Mouse (Mus musculus) CD4-positive, CD25-positive, alpha-beta regulatory T cell, adult 4 months (primary cell): Measurements from ENCODE around the gene Opcml. TPM values are rescaled to one million over a fixed set of nuclear protein-coding genes. Genes with fewer than 3 reads are reported as not detected.

Source experiments
- ATAC-seq: one replicate; pipeline ENCODE4 v1.8.0; 2017
- polyA plus RNA-seq, 2 experiments: library from polyadenylated mRNA; unstranded; fragments of 100-300 nt; shearing (Covaris generic); gene quantifications; one replicate each; pipeline ENCODE4 v1.2.1; 2017

Opcml gene
- polyA plus RNA-seq, 2 experiments from 2014 or later, result not detected

DNA sequence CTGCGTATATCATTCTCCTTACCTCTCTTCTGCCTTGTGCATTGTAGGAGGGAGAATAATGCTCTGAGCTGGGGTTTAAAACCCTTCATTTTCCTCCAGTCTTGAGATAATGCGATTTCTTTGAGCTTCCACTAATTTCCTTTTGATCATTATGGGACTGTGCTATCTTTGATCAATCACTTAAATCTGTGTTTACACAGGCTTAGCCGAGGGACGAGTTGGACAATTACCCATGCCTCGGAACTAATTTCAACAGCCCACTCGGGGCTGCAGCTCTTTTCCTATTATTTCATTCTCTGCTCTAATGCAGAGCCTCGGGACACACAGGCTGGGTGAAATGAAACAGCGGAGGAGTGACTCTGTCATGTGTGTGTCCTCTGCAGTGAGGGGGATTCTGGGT is 220.9 kb downstream of the Opcml start:
- ATAC-seq, result no peak

DNA sequence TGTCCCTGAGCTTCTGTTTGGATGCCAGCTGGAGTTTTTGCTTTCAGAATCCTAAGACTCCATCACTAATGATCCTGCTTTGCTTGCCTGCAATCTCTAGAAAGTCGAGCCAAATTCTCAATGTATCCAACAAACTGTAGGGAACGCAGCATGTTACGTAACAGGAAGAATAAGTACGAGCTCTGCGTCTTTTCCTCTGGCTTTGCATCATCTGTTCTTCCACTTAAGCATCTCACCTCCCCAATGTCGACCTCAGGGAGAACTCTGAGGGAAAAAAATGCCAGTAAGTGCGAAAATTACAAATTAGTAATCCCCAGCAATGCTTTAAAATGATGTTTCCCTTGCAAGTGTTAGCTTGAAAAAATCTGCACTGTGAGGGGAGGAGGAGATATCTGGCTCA is 222.1 kb downstream of the Opcml start:
- no peak for ATAC-seq

DNA sequence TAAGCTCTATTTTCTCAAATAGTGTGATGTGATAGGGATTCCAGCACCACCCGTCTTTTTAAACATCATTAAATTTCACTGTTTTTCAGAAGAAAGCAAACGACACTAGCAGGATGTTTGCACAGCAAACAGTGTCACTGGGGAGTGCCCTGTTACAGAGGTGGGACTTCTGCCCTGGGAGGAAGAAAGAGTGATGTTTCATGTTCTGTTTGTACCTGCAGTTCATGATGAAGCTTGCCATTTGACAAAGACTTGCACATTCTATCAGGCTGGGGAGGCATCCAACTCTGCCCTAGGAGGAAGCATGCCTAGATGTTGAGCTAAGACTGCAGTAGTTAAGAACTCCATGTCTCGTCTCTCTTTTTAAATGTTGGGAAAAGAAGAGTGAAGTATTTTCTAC is 222.6 kb downstream of the Opcml start:
- no peak for ATAC-seq

DNA sequence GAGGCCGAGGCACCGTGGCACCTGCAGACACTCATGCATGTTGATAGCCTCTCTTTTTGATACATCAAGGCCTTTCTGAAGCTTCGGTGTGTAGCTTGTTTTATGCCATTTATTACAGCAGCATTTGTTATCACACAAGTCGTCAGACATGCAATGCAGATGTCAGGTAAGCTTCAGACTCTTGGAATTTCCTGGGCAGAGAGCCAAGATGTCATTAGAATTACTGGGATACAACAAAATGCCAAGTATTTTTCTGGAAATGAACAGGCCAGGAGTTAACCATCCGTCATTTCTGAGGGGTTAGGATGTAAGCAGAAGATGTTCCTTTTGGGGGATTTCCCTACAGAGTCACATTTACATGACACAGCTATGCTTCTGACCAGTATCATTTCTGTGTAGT is 237.6 kb downstream of the Opcml start:
- ATAC-seq, result no peak

DNA sequence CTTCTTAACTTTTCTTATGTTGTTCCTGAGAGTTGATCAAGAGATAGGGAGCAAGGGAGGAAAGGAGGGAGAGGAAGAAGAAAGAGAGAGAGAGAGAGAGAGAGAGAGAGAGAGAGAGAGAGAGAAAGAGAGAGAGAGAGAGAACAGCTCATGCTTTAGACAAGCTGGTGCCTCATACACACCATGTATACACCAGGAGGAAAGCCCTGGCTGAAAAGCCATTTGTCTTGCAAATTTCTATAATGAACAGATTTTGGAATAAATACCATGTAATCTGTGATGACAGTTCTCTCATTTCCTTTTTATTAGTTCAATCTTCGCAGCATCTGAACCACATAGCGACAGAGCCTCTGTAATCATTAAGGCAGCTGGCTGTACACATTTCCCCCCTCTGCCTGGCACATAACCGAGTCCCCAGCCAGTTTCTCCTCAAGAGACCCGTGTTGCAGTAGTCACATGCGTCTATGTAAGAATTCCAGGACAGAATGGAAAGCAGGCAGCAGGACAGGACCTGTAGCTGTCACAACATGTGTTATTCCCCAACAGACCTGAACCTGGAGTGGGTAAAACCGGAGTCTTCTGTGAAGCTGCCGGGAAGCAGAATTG is 238.3 kb downstream of the Opcml start:
- no peak for ATAC-seq

DNA sequence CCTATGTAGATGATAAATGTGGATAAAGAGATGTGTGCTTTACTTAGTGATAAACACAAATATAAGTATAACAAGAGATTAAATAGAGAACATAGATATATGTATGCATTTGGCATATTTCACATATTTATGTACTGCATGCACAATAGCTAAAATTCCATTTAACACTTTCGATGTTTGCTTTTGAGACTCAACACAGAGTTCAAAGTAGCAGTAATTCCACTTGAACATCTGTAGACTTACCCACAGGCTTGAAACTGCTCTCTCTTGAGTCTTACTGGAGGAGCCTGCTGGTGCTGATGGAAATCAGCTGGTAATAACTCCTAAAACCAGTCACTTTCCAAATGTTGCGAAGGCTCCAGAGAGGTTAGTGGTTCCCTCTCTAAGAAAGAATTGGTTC is 258.6 kb downstream of the Opcml start:
- ATAC-seq, result no peak

DNA sequence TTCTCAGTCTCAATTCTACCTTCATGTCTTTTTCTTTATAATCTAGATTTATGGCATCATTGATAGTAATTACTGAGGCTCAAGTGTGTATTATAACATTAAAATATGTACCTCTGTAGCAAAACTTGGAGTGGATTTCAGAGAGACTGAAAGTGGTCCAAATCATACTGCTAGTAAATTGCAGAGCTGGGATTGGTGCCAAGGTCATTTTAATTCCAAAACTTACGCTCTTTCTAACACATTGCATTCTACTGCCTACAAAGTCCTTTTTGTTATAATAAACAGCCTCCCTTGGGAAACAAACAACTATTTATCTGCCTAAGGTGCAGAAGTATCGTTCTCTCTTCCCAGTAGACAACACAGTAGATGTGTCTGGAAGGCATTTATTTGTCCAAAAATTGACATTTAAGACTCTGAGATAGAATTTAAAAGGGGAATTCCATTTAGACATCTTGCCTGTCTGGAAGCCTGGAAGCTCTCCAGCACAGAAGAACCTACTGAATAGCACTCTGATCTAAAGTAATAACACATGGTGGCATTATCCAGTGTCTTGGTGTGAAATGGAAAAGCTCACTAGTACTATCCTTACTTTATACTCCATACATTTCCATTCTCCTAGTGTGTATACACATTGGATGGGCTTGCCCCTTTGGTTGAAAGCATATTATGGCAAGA is 266.7 kb downstream of the Opcml start:
- ATAC-seq, result no peak

DNA sequence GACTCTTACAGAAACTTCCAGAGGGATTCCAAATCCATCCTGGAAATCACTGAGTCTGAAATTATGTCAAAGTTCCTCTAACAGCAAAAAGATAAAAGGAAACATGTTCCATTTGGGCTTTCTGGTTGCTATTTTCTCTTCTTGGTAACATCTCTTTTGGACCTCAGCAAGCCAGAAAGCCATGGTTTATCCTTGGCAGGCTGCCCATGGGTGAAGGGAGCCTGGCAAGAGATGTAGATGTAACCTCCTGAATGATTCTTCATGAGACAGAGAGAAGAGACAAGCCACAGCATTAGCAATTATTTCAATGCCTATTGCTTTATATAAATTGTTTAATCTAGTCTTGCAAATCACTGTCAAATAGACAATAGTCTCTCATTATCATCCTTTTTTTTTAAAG is 274.6 kb downstream of the Opcml start:
- ATAC-seq, result no peak

DNA sequence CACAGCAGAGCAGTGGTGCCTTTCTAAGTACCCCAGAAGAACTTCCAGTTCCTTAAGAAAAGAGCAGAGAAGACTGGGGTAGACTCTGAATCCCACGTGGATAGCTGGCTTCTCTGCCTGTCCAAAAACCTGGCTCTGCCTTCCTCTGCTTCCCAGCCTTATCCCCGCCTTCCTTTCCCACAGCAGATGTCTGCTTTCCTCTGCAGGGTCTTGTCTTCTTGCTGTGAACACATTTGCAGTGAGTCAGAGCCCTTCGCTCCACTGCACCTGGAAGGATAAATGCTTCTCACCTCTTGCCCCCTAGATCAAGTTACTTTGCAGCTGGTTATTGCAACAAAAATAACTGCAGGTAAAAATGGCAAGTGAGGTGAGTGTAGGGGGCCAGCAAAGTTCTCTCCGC is 290.1 kb downstream of the Opcml start:
- no peak for ATAC-seq

DNA sequence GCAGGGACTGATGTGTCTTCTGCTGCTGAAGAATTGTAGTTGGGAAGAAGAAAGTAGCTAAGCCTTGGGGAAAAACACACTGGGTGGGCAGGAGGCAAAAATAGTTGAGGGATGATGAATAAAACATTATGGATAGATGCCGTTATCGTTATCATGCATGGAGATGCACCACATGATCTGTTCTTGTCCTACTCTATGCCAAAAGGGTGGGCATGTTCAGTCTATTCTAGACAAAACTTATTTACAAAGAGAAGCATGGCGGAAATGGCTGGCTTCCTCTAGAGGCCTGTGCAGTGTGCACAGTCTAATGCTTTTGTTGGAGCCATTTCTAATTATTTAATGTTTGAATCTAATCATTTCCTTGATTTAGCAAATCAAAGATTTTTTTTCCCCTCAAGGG is 293.2 kb downstream of the Opcml start:
- ATAC-seq, result no peak

DNA sequence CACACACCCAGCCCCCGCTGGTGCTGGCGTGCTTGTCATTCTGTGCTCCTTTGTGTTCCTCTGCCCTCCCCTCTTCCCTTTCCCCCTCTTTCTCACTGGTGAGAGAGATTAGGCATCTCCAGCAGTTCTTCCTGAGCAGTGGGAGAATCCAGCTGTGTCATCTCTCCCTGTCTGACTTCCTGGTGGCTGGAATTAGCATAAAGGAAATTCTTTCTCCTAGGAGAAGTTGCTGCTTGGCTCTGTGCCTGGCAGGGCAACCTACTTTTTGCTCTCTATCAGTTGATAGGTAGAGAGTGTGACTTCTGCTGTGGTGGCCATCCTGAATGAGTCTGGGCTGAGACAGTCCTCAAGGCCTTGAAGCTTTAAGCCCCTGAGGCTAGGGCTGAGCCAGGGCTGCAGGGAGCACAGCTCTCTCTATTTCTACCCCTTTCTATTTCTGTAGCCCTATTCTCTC is 293.7 kb downstream of the Opcml start:
- ATAC-seq, result no peak

DNA sequence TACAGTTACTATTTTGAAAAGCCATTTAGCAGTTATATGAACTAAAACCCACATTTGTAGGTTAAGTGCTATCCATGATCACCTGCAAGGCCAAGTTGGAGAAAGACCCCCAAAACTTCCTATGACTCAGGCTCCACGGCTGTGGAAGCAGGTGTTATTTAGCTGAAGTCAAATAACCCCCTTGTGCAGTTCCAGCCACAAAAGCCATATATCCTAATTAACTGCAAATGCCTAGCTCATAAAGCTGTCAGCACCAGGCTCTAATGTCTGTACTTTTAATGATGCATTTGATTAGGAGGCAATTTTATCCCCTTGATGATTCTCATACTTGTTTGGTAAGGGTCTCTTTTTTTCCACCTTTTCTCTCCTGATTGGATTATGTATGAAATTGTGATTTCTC is 300.8 kb downstream of the Opcml start:
- no peak for ATAC-seq

DNA sequence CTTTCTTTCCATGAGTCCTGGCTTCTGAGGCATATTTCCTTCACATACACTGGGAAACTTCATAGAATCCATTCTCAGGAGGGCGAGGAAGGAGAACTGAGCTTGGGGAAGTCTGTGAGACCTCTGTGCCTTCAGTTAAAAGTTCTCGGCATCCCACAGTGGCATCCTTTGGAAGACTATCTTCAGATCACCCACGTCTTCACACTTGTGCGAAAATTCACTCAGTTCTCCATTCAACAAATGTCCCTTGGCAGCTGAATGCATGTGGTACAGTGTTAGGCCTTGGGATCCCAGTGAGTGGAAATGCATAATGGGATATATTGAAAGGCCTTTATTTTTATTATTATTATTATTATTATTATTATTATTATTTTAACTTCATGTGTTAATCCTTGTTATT is 304.1 kb downstream of the Opcml start:
- ATAC-seq, result no peak

DNA sequence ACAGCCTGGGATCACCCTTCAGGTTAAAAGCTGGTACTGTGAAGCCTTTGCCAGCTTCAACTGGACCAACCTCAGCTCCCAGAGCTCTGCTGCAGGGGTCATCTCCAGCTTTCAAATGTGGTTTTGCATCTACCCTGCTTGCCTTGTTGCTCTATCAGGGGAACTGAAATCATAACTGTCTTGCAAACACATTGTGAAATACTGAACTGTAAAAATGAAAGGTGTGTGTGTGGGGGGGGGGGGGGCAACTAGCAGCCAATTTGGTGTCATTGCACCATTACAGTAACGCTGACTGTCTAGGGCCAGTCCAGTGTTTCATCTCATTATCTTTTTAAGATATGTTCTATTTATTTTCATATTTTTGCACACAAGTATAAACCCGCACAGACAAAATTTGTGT is 305.6 kb downstream of the Opcml start:
- no peak for ATAC-seq

DNA sequence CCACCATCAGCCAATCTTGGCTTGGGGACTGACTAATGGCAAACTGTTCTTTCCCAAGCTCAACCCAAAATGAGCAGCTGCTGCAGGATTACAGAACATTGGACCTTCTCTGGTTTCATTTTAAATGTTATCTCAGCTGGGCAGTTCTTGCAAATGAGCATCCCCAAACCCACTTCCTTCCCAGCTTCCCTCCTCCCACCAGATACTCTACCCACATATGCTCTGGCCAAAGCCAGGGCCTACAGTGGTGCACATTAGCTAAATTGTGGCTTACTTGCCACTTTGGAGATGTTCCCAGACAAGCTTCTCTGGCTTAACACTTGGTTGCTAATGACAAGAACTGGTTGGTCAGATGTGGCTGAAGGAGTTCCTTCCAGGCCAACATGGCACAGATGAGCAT is 311.4 kb downstream of the Opcml start:
- ATAC-seq, result no peak

DNA sequence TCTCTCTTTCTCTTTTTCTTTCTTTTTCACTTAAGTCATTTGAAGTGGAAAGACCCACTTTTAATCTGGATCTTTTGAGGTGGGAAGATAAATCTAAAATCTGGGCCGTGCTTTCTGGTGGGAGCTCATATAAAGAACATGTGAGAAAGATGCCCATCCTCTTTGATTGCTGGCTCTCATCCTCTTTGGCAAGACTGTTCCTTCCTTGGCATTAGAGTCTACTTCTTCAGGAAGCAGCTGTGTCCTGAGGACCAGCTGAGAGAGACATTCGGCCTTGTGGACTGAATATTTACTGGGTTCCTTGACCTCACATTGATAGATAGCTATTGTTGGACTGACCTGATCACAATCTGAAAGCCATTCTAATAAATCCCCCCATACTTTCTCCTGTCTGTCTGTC is 331.3 kb downstream of the Opcml start:
- ATAC-seq, result no peak

DNA sequence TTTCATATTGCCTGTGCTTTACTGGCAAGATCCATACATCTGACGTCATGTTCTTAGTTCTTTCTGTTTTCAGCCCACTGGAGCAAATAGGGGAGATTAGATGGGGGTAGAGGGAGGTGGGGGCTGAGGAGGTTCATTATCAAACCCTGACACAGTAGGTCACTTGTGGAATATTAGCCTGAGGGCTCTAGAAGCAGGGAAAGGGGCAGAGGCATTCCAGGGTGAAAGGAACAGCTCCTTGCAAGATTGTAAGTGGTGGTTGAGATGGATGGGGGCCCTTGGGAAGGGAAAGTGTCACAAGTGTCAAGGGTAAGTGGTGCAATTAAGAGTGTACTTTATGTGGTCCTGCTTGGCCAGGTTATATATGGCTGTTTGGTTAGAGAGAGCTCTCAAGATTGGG is 338.2 kb downstream of the Opcml start:
- ATAC-seq, result no peak

DNA sequence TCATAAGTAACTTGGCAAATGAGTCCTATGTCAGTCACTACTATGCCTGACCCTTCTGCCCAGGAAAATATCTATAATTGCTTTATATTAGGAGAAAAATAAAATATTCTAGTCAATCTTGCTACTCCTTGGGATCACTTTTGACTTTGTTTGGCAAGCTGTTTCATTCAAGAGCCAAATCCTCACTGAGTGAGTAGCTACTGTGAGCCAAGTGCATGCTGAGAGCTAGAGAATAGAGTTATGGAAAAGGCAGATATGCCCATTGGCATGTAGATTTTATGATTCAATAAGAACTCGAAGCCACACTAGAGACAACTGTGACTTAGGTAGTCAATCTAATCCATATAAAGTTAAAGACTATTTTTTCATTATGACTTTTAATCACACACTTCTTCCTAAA is 340.9 kb downstream of the Opcml start:
- ATAC-seq, result no peak

DNA sequence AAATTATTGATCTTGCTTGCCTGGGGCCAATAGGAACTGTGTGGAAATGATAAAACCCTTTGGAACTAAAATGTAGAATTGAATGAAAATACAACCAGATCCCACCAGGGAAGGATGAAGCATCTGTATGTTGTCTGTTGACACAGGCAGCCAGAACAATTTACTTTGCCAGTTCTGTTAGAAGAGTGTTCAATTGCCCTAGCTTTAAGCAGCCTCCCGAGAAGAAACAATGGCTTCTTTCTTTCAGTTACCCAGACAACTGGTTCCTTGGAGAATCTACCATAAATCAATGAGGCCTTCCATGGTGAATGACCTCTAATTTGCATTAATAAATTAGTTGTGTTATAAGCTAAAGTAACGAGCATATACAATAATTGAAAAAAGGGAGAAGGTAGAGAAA is 346.0 kb downstream of the Opcml start:
- no peak for ATAC-seq

DNA sequence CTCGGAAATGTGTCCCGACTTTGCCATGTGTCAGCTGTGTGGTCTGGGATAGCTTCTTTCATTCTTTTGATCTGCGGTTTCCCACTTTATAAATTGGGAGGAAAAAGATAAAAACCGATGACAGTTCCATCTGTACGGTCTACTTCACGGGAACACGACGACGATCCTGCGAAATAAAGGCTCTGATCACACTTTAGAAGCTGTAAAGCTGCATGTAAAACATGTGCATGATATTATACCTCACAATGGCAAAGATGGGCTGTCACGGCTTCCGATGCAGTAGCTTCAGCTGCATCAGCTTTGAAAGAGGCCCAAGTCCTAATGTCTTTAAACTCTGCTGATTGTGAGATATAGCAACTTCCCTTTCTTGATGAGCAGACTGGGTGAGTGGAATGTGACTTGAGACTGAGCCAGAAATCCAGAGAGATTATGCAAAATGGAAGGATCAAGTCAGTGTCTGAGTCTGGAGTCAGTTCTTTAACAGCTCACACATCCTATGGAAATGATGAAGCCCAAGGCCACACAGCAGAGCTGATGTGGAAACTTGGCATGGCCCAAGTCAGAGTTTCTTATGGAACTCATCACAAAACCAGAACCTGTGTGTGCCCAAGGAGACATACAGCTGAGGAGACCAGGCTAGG is 349.5 kb downstream of the Opcml start:
- ATAC-seq, result no peak

DNA sequence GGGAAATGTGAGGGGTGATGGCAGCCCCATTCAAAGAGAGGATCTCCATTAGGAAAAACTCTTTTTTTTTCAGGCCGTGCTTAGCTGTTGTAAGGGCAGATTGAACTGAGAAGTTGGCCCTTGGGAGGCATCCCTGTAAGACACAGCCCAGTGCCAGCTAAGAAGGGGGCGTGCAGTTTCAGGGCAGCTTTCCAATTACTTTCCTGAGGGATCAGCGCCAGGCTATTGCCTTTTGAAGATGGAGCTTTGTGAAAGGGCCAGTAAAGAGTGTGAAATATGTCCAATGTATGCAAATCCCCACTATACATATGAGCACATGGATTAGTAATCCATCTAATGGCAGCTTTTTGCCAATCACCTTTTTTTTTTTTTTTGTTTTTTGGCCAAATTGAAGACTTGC is 358.9 kb downstream of the Opcml start:
- no peak for ATAC-seq

DNA sequence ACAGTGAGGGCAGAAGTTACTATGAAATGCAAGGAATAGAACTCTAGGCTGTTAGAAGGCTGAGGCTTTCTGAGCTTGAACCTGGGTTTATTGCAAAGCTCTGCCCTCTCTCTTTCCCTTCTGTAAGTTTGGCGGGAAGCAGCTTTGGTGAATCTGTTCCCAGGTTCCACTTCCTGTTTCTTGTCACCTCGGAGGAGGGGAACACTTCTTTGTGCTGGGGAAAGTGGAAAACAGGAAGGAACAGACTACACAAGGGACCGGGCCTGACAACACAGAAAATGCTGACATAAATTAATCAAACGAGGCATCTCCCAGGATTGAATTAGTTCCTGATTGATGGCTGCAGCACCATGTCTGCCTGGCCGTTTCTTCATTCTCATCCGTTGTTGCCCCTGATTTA is 363.2 kb downstream of the Opcml start:
- ATAC-seq, result no peak

DNA sequence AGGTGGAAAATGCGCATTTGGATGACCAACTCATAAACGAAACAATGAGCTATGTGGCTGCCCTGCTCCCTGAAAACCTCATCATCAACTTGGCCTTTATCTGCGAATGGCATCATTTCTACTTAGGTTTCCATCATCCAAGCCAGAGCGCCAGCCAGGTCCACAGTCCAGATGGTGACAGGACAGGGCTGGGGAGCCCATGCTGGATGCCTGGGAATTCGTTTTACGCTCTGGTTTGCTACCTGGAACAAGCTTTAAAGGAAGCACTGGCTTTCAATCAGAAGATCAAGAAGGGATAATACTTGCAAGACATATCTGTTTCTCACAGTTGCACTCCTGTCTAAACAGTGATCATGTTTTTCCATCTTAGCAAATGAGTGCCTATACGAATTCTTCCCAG is 366.5 kb downstream of the Opcml start:
- no peak for ATAC-seq

DNA sequence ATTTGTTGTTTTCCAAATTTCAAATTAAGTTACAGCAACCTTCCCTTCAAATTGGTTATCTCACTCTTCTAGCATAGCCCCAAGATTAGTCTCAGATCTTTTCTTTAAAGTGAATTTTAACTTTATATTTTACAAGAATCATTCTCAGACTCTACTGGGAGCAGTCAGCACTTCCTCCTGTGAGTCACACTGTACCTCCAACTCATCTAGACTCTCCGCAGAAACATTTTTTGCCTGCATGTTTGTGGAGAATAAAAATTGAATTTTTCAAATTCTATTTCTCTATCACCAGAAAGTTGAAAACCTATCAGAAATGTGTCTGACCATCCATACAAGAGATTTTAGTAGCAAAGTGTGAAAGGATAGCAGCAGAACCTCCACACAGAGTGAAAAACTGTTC is 370.4 kb downstream of the Opcml start:
- ATAC-seq, result no peak

DNA sequence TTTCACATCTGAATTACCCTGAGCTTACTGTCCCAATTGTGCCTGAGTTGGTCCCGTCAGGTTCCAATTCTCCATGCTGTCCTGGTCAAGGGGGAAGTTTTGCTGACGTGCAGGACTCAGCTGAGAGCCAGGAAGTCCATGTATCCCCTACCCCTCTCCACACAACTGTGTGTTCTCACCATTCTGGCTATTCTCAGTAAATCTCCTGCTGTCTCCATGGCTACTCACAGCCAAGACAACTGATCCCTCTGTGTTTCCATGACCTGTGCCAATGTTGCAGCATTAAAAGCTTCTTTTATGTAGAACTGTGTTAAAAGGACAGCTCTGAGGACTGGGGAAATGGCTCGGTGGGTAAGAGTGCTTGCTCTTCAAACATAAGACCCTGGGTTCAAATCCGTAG is 373.4 kb downstream of the Opcml start:
- no peak for ATAC-seq
